Mouse (Mus musculus): ENCODE results near the gene Haus4. TPM values are rescaled to one million over a fixed set of nuclear protein-coding genes. Genes with fewer than 3 reads are reported as not detected.
A peak's percentile ranks its signal among the peaks of the same experiment; 100 is the strongest.

Haus4 gene
- total and polyA plus RNA-seq, 3 experiments = 39.2 to 73.4 TPM; not detected in 1

DNA sequence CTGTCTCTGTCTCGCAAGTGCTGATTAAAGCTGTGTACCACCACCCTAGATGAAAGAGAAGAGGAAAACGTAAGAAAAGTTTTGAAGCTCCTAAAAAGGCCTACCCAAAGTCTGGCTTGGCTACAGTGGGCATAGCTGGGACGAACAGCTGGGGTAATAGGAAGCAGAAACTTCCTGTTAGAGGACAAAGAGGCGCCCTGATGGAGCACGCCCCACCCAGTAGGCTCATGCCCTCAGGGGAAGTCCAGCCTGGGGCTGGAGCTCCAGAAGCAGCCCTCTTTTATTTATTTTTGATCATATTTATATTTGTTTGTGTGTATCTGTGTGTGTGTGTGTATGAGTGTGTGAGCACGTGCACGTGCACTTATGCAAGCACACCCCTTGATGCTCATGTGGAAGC, 25.2 kb upstream of the Haus4 start:
- Histone ChIP-seq H3K4me1 (ENCODE audit: control insufficient read depth in 1 of 2, insufficient read depth in 2 of 2, low read length in 2 of 2) (no peaks in the 10 kb centered on the region; a peak in 1 of 4 replicates), H3K79me2 (ENCODE audit: control insufficient read depth, insufficient read depth, low read length, poor library complexity) (no peaks in the 10 kb centered on the region), H3K4me3 (ENCODE audit: control insufficient read depth in 1 of 2, insufficient read depth in 1 of 2, low read depth in 2 of 2, low read length in 2 of 2) (no peak overlapping the region), H3K36me3 (ENCODE audit: control insufficient read depth in 1 of 2, insufficient read depth in 2 of 2, low read length in 2 of 2) (no peaks in the 10 kb centered on the region), H3K9ac (ENCODE audit: control insufficient read depth, low read depth, low read length, poor library complexity, severe bottlenecking) (no peak overlapping the region), H3K27ac (ENCODE audit: control insufficient read depth, low read depth, low read length) (no peak overlapping the region), H3K27me3 (ENCODE audit: control insufficient read depth in 1 of 2, insufficient read depth in 2 of 2, low read length in 2 of 2) (no peaks in the 10 kb centered on the region), H3K9me3 (replicated peaks; ENCODE audit: insufficient read depth, low read length) (no peaks in the 10 kb centered on the region)
- TF ChIP-seq NRF1 (IDR thresholded peaks at IDR 0.05; ENCODE audit: insufficient read depth, low read depth, low read length, poor library complexity, severe bottlenecking) (no peak), MXI1 (IDR thresholded peaks at IDR 0.05; ENCODE audit: low read depth, low read length) (no peak), TBP (IDR thresholded peaks at IDR 0.05; ENCODE audit: low read depth, low read length) (no peak), UBTF (IDR thresholded peaks at IDR 0.05; ENCODE audit: borderline replicate concordance, insufficient read depth, low read depth, low read length) (no peak), POLR2AphosphoS5 (IDR thresholded peaks at IDR 0.05; ENCODE audit: borderline replicate concordance, low read depth, low read length) (no peak), ZNF384 (IDR thresholded peaks at IDR 0.05; ENCODE audit: low read depth, low read length) (no peak), MAX (IDR thresholded peaks at IDR 0.05; ENCODE audit: low read length) (no peak)
- no peak for DNase-seq (ENCODE audit: low read depth, low spot score)

DNA sequence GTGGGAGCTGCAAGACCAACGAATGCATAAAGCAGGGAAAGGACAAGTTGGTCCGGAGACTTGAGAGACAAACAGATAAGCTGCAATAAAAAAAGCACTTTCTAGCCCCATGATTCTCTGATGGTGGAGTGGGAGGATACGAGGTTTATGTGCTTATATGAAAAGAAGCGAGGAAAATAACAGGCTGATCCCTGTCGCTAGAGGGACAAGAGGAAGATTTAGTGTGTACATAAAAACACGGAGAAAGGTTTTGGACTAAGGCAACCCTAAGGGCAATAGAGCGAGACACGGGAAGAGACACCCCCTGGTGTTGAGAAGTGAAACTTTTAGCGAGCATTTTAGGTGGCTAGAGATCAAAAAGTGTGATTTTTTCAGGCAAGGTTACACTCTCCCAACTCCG, 23.6 kb upstream of the Haus4 start:
- no peak for DNase-seq (ENCODE audit: low read depth, low spot score)
- Histone ChIP-seq H3K27ac (ENCODE audit: control insufficient read depth, low read depth, low read length) (no peak overlapping the region), H3K4me1 (ENCODE audit: control insufficient read depth in 1 of 2, insufficient read depth in 2 of 2, low read length in 2 of 2) (peaks cover 2 to 6% of the 10 kb centered on the region in 2 experiments), H3K9me3 (replicated peaks; ENCODE audit: insufficient read depth, low read length) (no peaks in the 10 kb centered on the region), H3K9ac (ENCODE audit: control insufficient read depth, low read depth, low read length, poor library complexity, severe bottlenecking) (no peak overlapping the region), H3K27me3 (ENCODE audit: control insufficient read depth in 1 of 2, insufficient read depth in 2 of 2, low read length in 2 of 2) (no peaks in the 10 kb centered on the region), H3K4me3 (ENCODE audit: control insufficient read depth in 1 of 2, insufficient read depth in 1 of 2, low read depth in 2 of 2, low read length in 2 of 2) (no peak overlapping the region), H3K36me3 (ENCODE audit: control insufficient read depth in 1 of 2, insufficient read depth in 2 of 2, low read length in 2 of 2) (0 out of 4 replicates have a peak, but pooled peaks cover 0 to 1% of the 10 kb centered on the region in 2 experiments), H3K79me2 (ENCODE audit: control insufficient read depth, insufficient read depth, low read length, poor library complexity) (no peaks in the 10 kb centered on the region)
- TF ChIP-seq SMC3 (IDR thresholded peaks at IDR 0.05; ENCODE audit: low read depth, low read length) (0 out of 2 replicates have a peak, but pooled peaks have one; percentile 12), MAFK (IDR thresholded peaks at IDR 0.05; ENCODE audit: borderline replicate concordance, low read depth, low read length) (no peak), BHLHE40 (IDR thresholded peaks at IDR 0.05; ENCODE audit: borderline replicate concordance, low read depth, low read length) (no peak), TAL1 (IDR thresholded peaks at IDR 0.05; ENCODE audit: low read length) (no peak)

- Histone ChIP-seq H3K36me3 (ENCODE audit: control insufficient read depth in 1 of 2, insufficient read depth in 2 of 2, low read length in 2 of 2) (0 out of 4 replicates have a peak, but pooled peaks cover 0 to 5% of the 10 kb centered on the region in 2 experiments), H3K9me3 (replicated peaks; ENCODE audit: insufficient read depth, low read length) (no peaks in the 10 kb centered on the region), H3K27ac (ENCODE audit: control insufficient read depth, low read depth, low read length) (no peak within 1 kb of the TSS), H3K9ac (ENCODE audit: control insufficient read depth, low read depth, low read length, poor library complexity, severe bottlenecking) (no peak within 1 kb of the TSS), H3K4me1 (ENCODE audit: control insufficient read depth in 1 of 2, insufficient read depth in 2 of 2, low read length in 2 of 2) (peaks cover 4 to 12% of the 10 kb centered on the region in 2 experiments), H3K4me3 (ENCODE audit: control insufficient read depth in 1 of 2, insufficient read depth in 1 of 2, low read depth in 2 of 2, low read length in 2 of 2) (no peak within 1 kb of the TSS), H3K79me2 (ENCODE audit: control insufficient read depth, insufficient read depth, low read length, poor library complexity) (no peaks in the 10 kb centered on the region), H3K27me3 (ENCODE audit: control insufficient read depth in 1 of 2, insufficient read depth in 2 of 2, low read length in 2 of 2) (no peaks in the 10 kb centered on the region)
- no peak for DNase-seq (ENCODE audit: low read depth, low spot score)
- TF ChIP-seq GABPA (IDR thresholded peaks at IDR 0.05; ENCODE audit: low read depth, low read length) = no peak
- no peak for TF ChIP-seq TCF12 (IDR thresholded peaks at IDR 0.05; ENCODE audit: low read depth, low read length)
- TF ChIP-seq MAFK (IDR thresholded peaks at IDR 0.05; ENCODE audit: borderline replicate concordance, low read depth, low read length) = no peak
- TF ChIP-seq MAZ (IDR thresholded peaks at IDR 0.05; ENCODE audit: low read depth, low read length) = no peak
- no peak for TF ChIP-seq SIN3A (IDR thresholded peaks at IDR 0.05; ENCODE audit: low read length)
- TF ChIP-seq ELF1 (IDR thresholded peaks at IDR 0.05; ENCODE audit: low read depth, low read length) = no peak
- no peak for TF ChIP-seq USF1 (IDR thresholded peaks at IDR 0.05; ENCODE audit: low read depth, low read length)
- no peak for TF ChIP-seq ETS1 (IDR thresholded peaks at IDR 0.05; ENCODE audit: low read depth, low read length)
- TF ChIP-seq NELFE (IDR thresholded peaks at IDR 0.05; ENCODE audit: low read depth, low read length) = no peak
- no peak for TF ChIP-seq POLR2AphosphoS2 (IDR thresholded peaks at IDR 0.05; ENCODE audit: low read length)
Observed at GRCm38 (mm10) chr14:54577089-54577982, 22.9 kb upstream of the Haus4 start, which contains the start of gene Ajuba. TSS of gene Ajuba (minus strand) at chr14:54577558.

Measured in MEL (cell line).